Comparison of ENCODE assay signal across 21 mouse cellular contexts in genomic region chr10:120826381-120826780, GRCm38 (mm10).
DNase-seq lines count a peak whose midpoint lies in the region; ATAC-seq and TF ChIP-seq lines count a peak whose summit lies in the region.
"Had no signal": no experiment of that assay in that cellular context is flagged by ENCODE, and none has a peak within 500 bp of the region (broad histone marks: within the 10 kb centered on the region; RNA-seq: fewer than 3 reads in every experiment).

No protein-coding gene starts in this region.

- peaks cover 8% of the 10 kb centered on the region for H3K4me1 ChIP-seq in intestine, embryonic 14.5 days (replicated peaks; ENCODE audit: control insufficient read depth, insufficient read depth, low read length)
- H3K4me1 ChIP-seq in intestine, postnatal 0 days (replicated peaks; ENCODE audit: control insufficient read depth, insufficient read depth, low read length) = no peaks in the 10 kb centered on the region
- H3K4me1 ChIP-seq in forebrain, embryonic 13.5 days = peaks cover 34% of the 10 kb centered on the region
- H3K4me1 ChIP-seq in cerebellum, adult 2 months (ENCODE audit: control insufficient read depth, insufficient read depth, low read length) = no peaks in the 10 kb centered on the region

- TF ChIP-seq POLR2A in cerebellum, adult 2 months (IDR thresholded peaks at IDR 0.05; ENCODE audit: borderline replicate concordance, insufficient read depth, low read length) = no peak

- peak; percentile 45 for DNase-seq in intestine, embryonic 14.5 days (ENCODE audit: low spot score)
- peak; percentile 47 for DNase-seq in MEL-GATA-1-ER (ENCODE audit: extremely low read depth, low read depth)
- DNase-seq in thymus, adult 18-20 months = no peak
- no peak for DNase-seq in layer of hippocampus, postnatal 25 days (ENCODE audit: extremely low spot score in 1 of 2, low spot score in 1 of 2)
- DNase-seq in cerebellum, adult 2 months = no peak
- DNase-seq: cerebellum, adult 9-11 months; gastrocnemius, postnatal 10 days; heart, postnatal 36 days; kidney, adult 8-10 months; kidney, postnatal 36 days; layer of hippocampus, adult 9-11 months; liver, postnatal 0 days; lung, postnatal 14 days; spleen, adult 18-20 months; thymus, postnatal 14 days had no signal

- WGBS in intestine, embryonic 14.5 days = 80% methylated on average over 7 of the region's 7 CpGs
- WGBS in intestine, postnatal 0 days = 79% methylated on average over 7 of the region's 7 CpGs
- 34% methylated on average over 7 of the region's 7 CpGs for WGBS in forebrain, embryonic 13.5 days
- 74% methylated on average over 7 of the region's 7 CpGs for WGBS in cerebellum, adult 2 months

- no peak overlapping the region for H3K9ac ChIP-seq in intestine, embryonic 14.5 days (ENCODE audit: low read length)
- no peak overlapping the region for H3K9ac ChIP-seq in intestine, postnatal 0 days (ENCODE audit: low read depth, low read length)
- H3K9ac ChIP-seq in forebrain, embryonic 13.5 days = peak overlapping the region; percentile 43; the same call in 1 of the 2 replicates
- H3K9ac ChIP-seq: liver, postnatal 0 days; stomach, embryonic 15.5 days had no signal

- no peak overlapping the region for H3K4me3 ChIP-seq in intestine, embryonic 14.5 days (ENCODE audit: low read depth, low read length)
- H3K4me3 ChIP-seq in intestine, postnatal 0 days (ENCODE audit: low read depth, low read length) = no peak overlapping the region
- H3K4me3 ChIP-seq in forebrain, embryonic 13.5 days = peak overlapping the region; percentile 33
- H3K4me3 ChIP-seq in cerebellum, adult 2 months (replicated peaks; ENCODE audit: insufficient read depth, low read depth, low read length) = no peak overlapping the region
- H3K4me3 ChIP-seq: stomach, embryonic 15.5 days had no signal

- no peaks in the 10 kb centered on the region for H3K27me3 ChIP-seq in intestine, embryonic 14.5 days (replicated peaks; ENCODE audit: control insufficient read depth, insufficient read depth, low read length)
- no peaks in the 10 kb centered on the region for H3K27me3 ChIP-seq in intestine, postnatal 0 days (replicated peaks; ENCODE audit: control insufficient read depth, insufficient read depth, low read length)
- no peaks in the 10 kb centered on the region for H3K27me3 ChIP-seq in forebrain, embryonic 13.5 days
- no peaks in the 10 kb centered on the region for H3K27me3 ChIP-seq in cerebellum, adult 2 months (ENCODE audit: control insufficient read depth, insufficient read depth, low read length)
- H3K27me3 ChIP-seq: Patski; stomach, embryonic 15.5 days had no signal

- no peak overlapping the region for H3K27ac ChIP-seq in intestine, embryonic 14.5 days (ENCODE audit: low read depth)
- H3K27ac ChIP-seq in intestine, postnatal 0 days (ENCODE audit: low read depth, low read length) = no peak overlapping the region
- peak overlapping the region; percentile 76 for H3K27ac ChIP-seq in forebrain, embryonic 13.5 days
- no peak overlapping the region for H3K27ac ChIP-seq in cerebellum, adult 2 months (ENCODE audit: insufficient read depth, low read length)
- H3K27ac ChIP-seq: stomach, embryonic 15.5 days had no signal

- ATAC-seq in intestine, embryonic 14.5 days (replicated peaks; ENCODE audit: low FRiP score, low TSS enrichment, low read depth) = no peak
- ATAC-seq in intestine, postnatal 0 days = no peak
- ATAC-seq in forebrain, embryonic 13.5 days = peak; percentile 5; the same call in 1 of the 2 replicates
- ATAC-seq in megakaryocyte, adult 5-6 weeks (ENCODE audit: poor library complexity, severe bottlenecking) = peak; percentile 33
- ATAC-seq: activated CD4-positive, CD25-positive, alpha-beta regulatory T cell, adult 4 months; Patski had no signal

- H3K9me3 ChIP-seq in intestine, embryonic 14.5 days (ENCODE audit: control insufficient read depth, low read length) = no peaks in the 10 kb centered on the region
- no peaks in the 10 kb centered on the region for H3K9me3 ChIP-seq in intestine, postnatal 0 days (ENCODE audit: control insufficient read depth)
- no peaks in the 10 kb centered on the region for H3K9me3 ChIP-seq in forebrain, embryonic 13.5 days (replicated peaks)
- H3K9me3 ChIP-seq: stomach, embryonic 15.5 days had no signal

- H3K4me2 ChIP-seq in intestine, embryonic 14.5 days (ENCODE audit: low read length) = no peak overlapping the region
- no peak overlapping the region for H3K4me2 ChIP-seq in intestine, postnatal 0 days (replicated peaks; ENCODE audit: low read depth)
- H3K4me2 ChIP-seq in forebrain, embryonic 13.5 days = peak overlapping the region; percentile 58
- H3K4me2 ChIP-seq: stomach, embryonic 15.5 days had no signal

- TF ChIP-seq CTCF in intestine, postnatal 0 days (IDR thresholded peaks at IDR 0.05; ENCODE audit: low read depth) = no peak
- TF ChIP-seq CTCF in cerebellum, adult 2 months (IDR thresholded peaks at IDR 0.05; ENCODE audit: borderline replicate concordance, insufficient read depth, low read depth, low read length) = no peak

- H3K36me3 ChIP-seq in intestine, embryonic 14.5 days (ENCODE audit: control insufficient read depth, insufficient read depth, low read length) = no peaks in the 10 kb centered on the region
- H3K36me3 ChIP-seq in intestine, postnatal 0 days (ENCODE audit: control insufficient read depth, insufficient read depth) = no peaks in the 10 kb centered on the region; the same call in 1 of the 2 replicates
- H3K36me3 ChIP-seq in forebrain, embryonic 13.5 days (ENCODE audit: poor library complexity, severe bottlenecking) = no peaks in the 10 kb centered on the region
- H3K36me3 ChIP-seq: stomach, embryonic 15.5 days had no signal

Comparison
In these comparisons a context has a peak if more than half of its experiments do, and no peak if none do; other contexts are left out.
1. ATAC-seq: peak in forebrain, embryonic 13.5 days (single experiment) and megakaryocyte, adult 5-6 weeks (single experiment); none in intestine, embryonic 14.5 days (single experiment) and intestine, postnatal 0 days (single experiment).
2. DNase-seq: peak in intestine, embryonic 14.5 days (single experiment) and MEL-GATA-1-ER (single experiment); none in thymus, adult 18-20 months (0 of 2), layer of hippocampus, postnatal 25 days (0 of 2) and cerebellum, adult 2 months (0 of 2).